Mouse (Mus musculus): ENCODE results near the gene Hspa1a. TPM values are rescaled to one million over a fixed set of nuclear protein-coding genes. Genes with fewer than 3 reads are reported as not detected.

The Hspa1a gene
- polyA plus RNA-seq, 1 experiment: 1.8 TPM

DNA sequence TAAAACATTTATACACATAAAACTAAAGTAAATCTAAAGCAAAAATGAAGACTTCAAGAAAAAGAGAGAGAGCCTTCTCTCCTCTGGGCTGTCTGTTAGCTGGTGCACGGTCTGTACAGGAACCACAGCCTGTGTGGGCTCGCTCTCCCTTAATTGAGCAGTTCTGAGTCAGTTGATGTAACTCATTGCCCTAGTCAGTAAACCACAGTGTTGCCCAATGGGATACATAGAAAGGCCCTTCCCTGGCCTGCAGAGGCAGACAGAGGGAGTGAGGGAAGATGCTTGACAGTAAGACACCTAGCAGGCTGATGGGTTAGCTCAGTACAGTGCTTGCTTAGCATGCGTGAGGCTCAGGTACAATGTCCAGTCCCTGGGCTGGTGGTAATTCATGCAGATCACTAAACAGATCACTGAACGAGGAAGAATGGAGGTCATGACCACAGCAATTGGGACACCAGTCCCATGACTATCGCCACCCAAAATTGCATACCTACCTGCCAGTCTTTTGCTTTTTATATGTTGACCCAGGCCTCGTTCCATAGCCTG is 33.9 kb downstream of the Hspa1a start:
- Histone ChIP-seq H3K79me2 (ENCODE audit: control insufficient read depth, insufficient read depth) (no peaks in the 10 kb centered on the region), H3K4me3 (no peak overlapping the region), H3K4me2 (ENCODE audit: low read depth) (no peak overlapping the region), H3K36me3 (ENCODE audit: control insufficient read depth, insufficient read depth) (peaks cover 4% of the 10 kb centered on the region), H3K27me3 (ENCODE audit: control insufficient read depth, insufficient read depth, insufficient read length) (no peaks in the 10 kb centered on the region), H3ac (ENCODE audit: control insufficient read depth, insufficient read length) (no peak overlapping the region)
- no peak for TF ChIP-seq SRF (IDR thresholded peaks at IDR 0.05; ENCODE audit: control insufficient read depth, insufficient read length, low read depth)
- TF ChIP-seq E2F4 (IDR thresholded peaks at IDR 0.05; ENCODE audit: insufficient read depth): no peak
- no peak for TF ChIP-seq MYOD1 (IDR thresholded peaks at IDR 0.05; ENCODE audit: control insufficient read depth in 1 of 3, insufficient read length in 2 of 3, low read depth in 2 of 3)
- TF ChIP-seq TCF3 (IDR thresholded peaks at IDR 0.05; ENCODE audit: insufficient read length, low read depth): no peak
- TF ChIP-seq USF1 (IDR thresholded peaks at IDR 0.05; ENCODE audit: low read depth): no peak
- TF ChIP-seq TCF12 (IDR thresholded peaks at IDR 0.05; ENCODE audit: insufficient read depth, poor library complexity, severe bottlenecking): no peak
- TF ChIP-seq MYOG (IDR thresholded peaks at IDR 0.05; ENCODE audit: control insufficient read depth in 1 of 3, insufficient read depth in 1 of 3, insufficient read length in 2 of 3, low read depth in 2 of 3): no peak
- TF ChIP-seq REST (IDR thresholded peaks at IDR 0.05; ENCODE audit: insufficient read depth, insufficient read length): no peak
- no peak for TF ChIP-seq CEBPB (IDR thresholded peaks at IDR 0.05; ENCODE audit: insufficient read depth, poor library complexity, severe bottlenecking)

DNA sequence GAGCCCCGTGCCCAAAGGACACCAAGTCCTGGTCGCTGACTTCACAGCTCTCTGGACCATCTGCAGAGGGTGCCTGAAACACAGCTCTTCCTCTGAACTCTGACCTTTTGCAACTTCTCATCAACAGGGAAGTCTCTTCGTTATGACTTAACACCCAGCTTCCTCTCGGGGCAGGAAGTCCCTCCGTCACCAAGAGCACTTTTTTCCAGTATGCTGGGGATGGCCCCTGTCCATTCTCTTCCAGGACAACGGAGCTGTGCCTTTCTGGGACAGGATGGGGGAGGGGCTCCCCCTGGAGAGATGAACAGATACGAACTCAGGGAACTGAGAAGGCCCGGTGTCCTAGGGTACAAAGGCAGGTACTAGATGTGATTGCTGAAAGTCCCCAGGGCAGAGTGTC is 37.1 kb downstream of the Hspa1a start:
- H3K79me2 ChIP-seq (ENCODE audit: control insufficient read depth, insufficient read depth): no peaks in the 10 kb centered on the region
- H3K4me3 ChIP-seq: no peak overlapping the region
- no peak overlapping the region for H3ac ChIP-seq (ENCODE audit: control insufficient read depth, insufficient read length)
- no peak overlapping the region for H3K4me2 ChIP-seq (ENCODE audit: low read depth)
- no peaks in the 10 kb centered on the region for H3K27me3 ChIP-seq (ENCODE audit: control insufficient read depth, insufficient read depth, insufficient read length)
- peaks cover 4% of the 10 kb centered on the region for H3K36me3 ChIP-seq (ENCODE audit: control insufficient read depth, insufficient read depth)
- no peak for TF ChIP-seq TCF12 (IDR thresholded peaks at IDR 0.05; ENCODE audit: insufficient read depth, poor library complexity, severe bottlenecking)
- no peak for TF ChIP-seq MYOG (IDR thresholded peaks at IDR 0.05; ENCODE audit: control insufficient read depth in 1 of 3, insufficient read depth in 1 of 3, insufficient read length in 2 of 3, low read depth in 2 of 3)
- no peak for TF ChIP-seq REST (IDR thresholded peaks at IDR 0.05; ENCODE audit: insufficient read depth, insufficient read length)
- TF ChIP-seq CEBPB (IDR thresholded peaks at IDR 0.05; ENCODE audit: insufficient read depth, poor library complexity, severe bottlenecking): no peak
- no peak for TF ChIP-seq MYOD1 (IDR thresholded peaks at IDR 0.05; ENCODE audit: control insufficient read depth in 1 of 3, insufficient read length in 2 of 3, low read depth in 2 of 3)
- TF ChIP-seq E2F4 (IDR thresholded peaks at IDR 0.05; ENCODE audit: insufficient read depth): no peak
- no peak for TF ChIP-seq TCF3 (IDR thresholded peaks at IDR 0.05; ENCODE audit: insufficient read length, low read depth)
- TF ChIP-seq POLR2AphosphoS2 (IDR thresholded peaks at IDR 0.05; ENCODE audit: insufficient read length, low read depth): no peak
- no peak for TF ChIP-seq MAX (IDR thresholded peaks at IDR 0.05; ENCODE audit: low read depth)
- TF ChIP-seq SRF (IDR thresholded peaks at IDR 0.05; ENCODE audit: control insufficient read depth, insufficient read length, low read depth): no peak
- no peak for TF ChIP-seq USF1 (IDR thresholded peaks at IDR 0.05; ENCODE audit: low read depth)

DNA sequence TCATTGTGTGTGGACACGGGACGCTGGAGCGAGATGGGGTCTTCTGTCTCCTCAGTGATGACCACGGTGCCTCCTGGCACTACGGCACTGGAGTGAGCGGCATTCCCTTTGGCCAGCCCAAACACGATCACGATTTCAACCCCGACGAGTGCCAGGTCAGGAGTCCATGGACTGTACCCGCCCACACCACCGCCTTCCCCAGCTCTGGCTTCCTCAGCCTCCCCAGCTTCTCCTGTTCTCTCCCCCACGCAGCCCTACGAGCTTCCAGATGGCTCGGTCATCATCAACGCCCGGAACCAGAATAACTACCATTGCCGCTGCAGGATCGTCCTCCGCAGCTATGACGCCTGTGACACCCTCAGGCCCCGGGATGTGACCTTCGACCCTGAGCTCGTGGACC is 37.9 kb downstream of the Hspa1a start:
- Histone ChIP-seq H3K4me2 (ENCODE audit: low read depth) (no peak overlapping the region), H3ac (ENCODE audit: control insufficient read depth, insufficient read length) (no peak overlapping the region), H3K4me3 (no peak overlapping the region), H3K79me2 (ENCODE audit: control insufficient read depth, insufficient read depth) (no peaks in the 10 kb centered on the region), H3K36me3 (ENCODE audit: control insufficient read depth, insufficient read depth) (peaks cover 4% of the 10 kb centered on the region), H3K27me3 (ENCODE audit: control insufficient read depth, insufficient read depth, insufficient read length) (no peaks in the 10 kb centered on the region)
- no peak for TF ChIP-seq MYOG (IDR thresholded peaks at IDR 0.05; ENCODE audit: control insufficient read depth in 1 of 3, insufficient read depth in 1 of 3, insufficient read length in 2 of 3, low read depth in 2 of 3)
- TF ChIP-seq MAX (IDR thresholded peaks at IDR 0.05; ENCODE audit: low read depth): no peak
- no peak for TF ChIP-seq REST (IDR thresholded peaks at IDR 0.05; ENCODE audit: insufficient read depth, insufficient read length)
- TF ChIP-seq USF1 (IDR thresholded peaks at IDR 0.05; ENCODE audit: low read depth): no peak
- no peak for TF ChIP-seq POLR2AphosphoS2 (IDR thresholded peaks at IDR 0.05; ENCODE audit: insufficient read length, low read depth)
- no peak for TF ChIP-seq E2F4 (IDR thresholded peaks at IDR 0.05; ENCODE audit: insufficient read depth)
- TF ChIP-seq CEBPB (IDR thresholded peaks at IDR 0.05; ENCODE audit: insufficient read depth, poor library complexity, severe bottlenecking): no peak
- TF ChIP-seq POLR2A (IDR thresholded peaks at IDR 0.05; ENCODE audit: insufficient read length, low read depth): no peak
- TF ChIP-seq TCF3 (IDR thresholded peaks at IDR 0.05; ENCODE audit: insufficient read length, low read depth): no peak
- no peak for TF ChIP-seq MYOD1 (IDR thresholded peaks at IDR 0.05; ENCODE audit: control insufficient read depth in 1 of 3, insufficient read length in 2 of 3, low read depth in 2 of 3)
- no peak for TF ChIP-seq TCF12 (IDR thresholded peaks at IDR 0.05; ENCODE audit: insufficient read depth, poor library complexity, severe bottlenecking)
- no peak for TF ChIP-seq SRF (IDR thresholded peaks at IDR 0.05; ENCODE audit: control insufficient read depth, insufficient read length, low read depth)

GRCm38 (mm10) chr17:34932287-34932686 is 39.7 kb downstream of the Hspa1a start:
- peaks cover 4% of the 10 kb centered on the region for H3K36me3 ChIP-seq (ENCODE audit: control insufficient read depth, insufficient read depth)
- H3K4me2 ChIP-seq (ENCODE audit: low read depth): peak overlapping the region; percentile 99
- TF ChIP-seq TCF12 (IDR thresholded peaks at IDR 0.05; ENCODE audit: insufficient read depth, poor library complexity, severe bottlenecking): no peak
- H3K79me2 ChIP-seq (ENCODE audit: control insufficient read depth, insufficient read depth): no peaks in the 10 kb centered on the region
- H3ac ChIP-seq (ENCODE audit: control insufficient read depth, insufficient read length): peak overlapping the region; percentile 44
- H3K4me3 ChIP-seq: peak overlapping the region; percentile 59
- no peaks in the 10 kb centered on the region for H3K27me3 ChIP-seq (ENCODE audit: control insufficient read depth, insufficient read depth, insufficient read length)

- peak overlapping the region; percentile 99 for H3K4me2 ChIP-seq (ENCODE audit: low read depth)
- H3ac ChIP-seq (ENCODE audit: control insufficient read depth, insufficient read length): peak overlapping the region; percentile 44
- H3K36me3 ChIP-seq (ENCODE audit: control insufficient read depth, insufficient read depth): peaks cover 4% of the 10 kb centered on the region
- TF ChIP-seq CEBPB (IDR thresholded peaks at IDR 0.05; ENCODE audit: insufficient read depth, poor library complexity, severe bottlenecking): no peak
- TF ChIP-seq MYOG (IDR thresholded peaks at IDR 0.05; ENCODE audit: control insufficient read depth in 1 of 3, insufficient read depth in 1 of 3, insufficient read length in 2 of 3, low read depth in 2 of 3): peak in 1 of 3 experiments; percentile 20
- peak overlapping the region; percentile 59 for H3K4me3 ChIP-seq
- no peaks in the 10 kb centered on the region for H3K79me2 ChIP-seq (ENCODE audit: control insufficient read depth, insufficient read depth)
- H3K27me3 ChIP-seq (ENCODE audit: control insufficient read depth, insufficient read depth, insufficient read length): no peaks in the 10 kb centered on the region
Observed at GRCm38 (mm10) chr17:34931735-34932098, 40.2 kb downstream of the Hspa1a start.
